Mouse (Mus musculus): ENCODE measurements around the gene Dnm3. TPM values are rescaled to one million over a fixed set of nuclear protein-coding genes. Genes with fewer than 3 reads are reported as not detected.

Dnm3 gene
- total RNA-seq, 2 experiments from 2014 or later, result 6.3 to 11.0 TPM

- no peak for DNase-seq (ENCODE audit: low spot score in 2 of 2)
Measured at GRCm38 (mm10) chr1:162003729-162004517, 473.9 kb downstream of the Dnm3 start.

- no peak for DNase-seq (ENCODE audit: low spot score in 2 of 2)
Measured at GRCm38 (mm10) chr1:162001328-162001727, 476.5 kb downstream of the Dnm3 start.

- DNase-seq (ENCODE audit: low spot score in 2 of 2), result peak; percentile 30 to 45
Measured at GRCm38 (mm10) chr1:161999882-162000371, 477.9 kb downstream of the Dnm3 start.

GRCm38 (mm10) chr1:161999338-161999737 is 478.5 kb downstream of the Dnm3 start:
- no peak for DNase-seq (ENCODE audit: low spot score in 2 of 2)

- DNase-seq (ENCODE audit: low spot score in 2 of 2), result no peak
Measured at GRCm38 (mm10) chr1:161998781-161999180, 479.1 kb downstream of the Dnm3 start.

- DNase-seq (ENCODE audit: low spot score in 2 of 2), result no peak
Measured at GRCm38 (mm10) chr1:161992389-161992788, 485.4 kb downstream of the Dnm3 start.

GRCm38 (mm10) chr1:161991846-161992245 is 486.0 kb downstream of the Dnm3 start:
- DNase-seq (ENCODE audit: low spot score in 2 of 2), result no peak

- no peak for DNase-seq (ENCODE audit: low spot score in 2 of 2)
Measured at GRCm38 (mm10) chr1:161990684-161991578, 486.9 kb downstream of the Dnm3 start.

- peak in 1 of 2 experiments; percentile 46 for DNase-seq (ENCODE audit: low spot score in 2 of 2)
Measured at GRCm38 (mm10) chr1:161983979-161984566, 493.8 kb downstream of the Dnm3 start.

- DNase-seq (ENCODE audit: low spot score in 2 of 2), result peak in 1 of 2 experiments; percentile 26
Measured at GRCm38 (mm10) chr1:161983451-161983850, 494.4 kb downstream of the Dnm3 start.

GRCm38 (mm10) chr1:161980626-161981298 is 497.1 kb downstream of the Dnm3 start:
- DNase-seq (ENCODE audit: low spot score in 2 of 2), result no peak

GRCm38 (mm10) chr1:161980046-161980445 is 497.8 kb downstream of the Dnm3 start:
- no peak for DNase-seq (ENCODE audit: low spot score in 2 of 2)

- no peak for DNase-seq (ENCODE audit: low spot score in 2 of 2)
Measured at GRCm38 (mm10) chr1:161979536-161979935, 498.3 kb downstream of the Dnm3 start, which contains the start of gene 4930558K02Rik. Gene 4930558K02Rik (minus strand): TSS chr1:161979636.

GRCm38 (mm10) chr1:161978173-161978700 is 499.6 kb downstream of the Dnm3 start:
- DNase-seq (ENCODE audit: low spot score in 2 of 2), result no peak

GRCm38 (mm10) chr1:161977331-161977730 is 500.5 kb downstream of the Dnm3 start:
- no peak for DNase-seq (ENCODE audit: low spot score in 2 of 2)

GRCm38 (mm10) chr1:161976255-161977182 is 501.3 kb downstream of the Dnm3 start:
- peak; percentile 44 to 81 for DNase-seq (ENCODE audit: low spot score in 2 of 2)

- DNase-seq (ENCODE audit: low spot score in 2 of 2), result no peak
Measured at GRCm38 (mm10) chr1:161972233-161972632, 505.6 kb downstream of the Dnm3 start.

GRCm38 (mm10) chr1:161970874-161971273 is 507.0 kb downstream of the Dnm3 start:
- no peak for DNase-seq (ENCODE audit: low spot score in 2 of 2)
